15 mouse cellular contexts compared by ENCODE assay signal in genomic region chr17:65712861-65713535, GRCm38 (mm10). TPM values are rescaled to one million over a fixed set of nuclear protein-coding genes. Genes with fewer than 3 reads are reported as not detected.
A peak's percentile ranks its signal among the peaks of the same experiment; 100 is the strongest.
DNase-seq lines count a peak whose midpoint lies in the region; ATAC-seq lines count a peak whose summit lies in the region.
"Had no signal": no experiment of that assay in that cellular context is flagged by ENCODE, and none has a peak within 500 bp of the region (broad histone marks: within the 10 kb centered on the region; RNA-seq: fewer than 3 reads in every experiment).

No protein-coding gene starts in this region.

- DNase-seq in kidney, adult 11 months: peak; percentile 11
- no peak for DNase-seq in kidney, postnatal 4 days
- peak; percentile 81 for DNase-seq in cerebellum, adult 9-10 months
- DNase-seq in heart, postnatal 10 days: peak; percentile 67
- DNase-seq: adrenal gland, adult 8-10 months; kidney, adult 2 months; midbrain, embryonic 14.5 days; right cerebral cortex, postnatal 25 days had no signal

- peaks cover 11% of the 10 kb centered on the region for H3K9me3 ChIP-seq in forebrain, embryonic 16.5 days (ENCODE audit: control insufficient read depth, low read length)
- H3K9me3 ChIP-seq: lung, embryonic 15.5 days had no signal

- H3K4me1 ChIP-seq in brown adipose tissue, adult 24 weeks (ENCODE audit: control insufficient read depth, insufficient read depth, insufficient read length, low read length): peaks cover 6% of the 10 kb centered on the region
- 0 out of 2 replicates have a peak, but pooled peaks cover 2% of the 10 kb centered on the region for H3K4me1 ChIP-seq in forebrain, embryonic 16.5 days (replicated peaks; ENCODE audit: control insufficient read depth, insufficient read depth, low read length)
- H3K4me1 ChIP-seq: heart, embryonic 15.5 days; lung, embryonic 15.5 days had no signal

- WGBS in forebrain, embryonic 16.5 days: 84% methylated on average over 13 of the region's 13 CpGs

- H3K4me3 ChIP-seq in brown adipose tissue, adult 24 weeks (ENCODE audit: insufficient read depth, low read depth, low read length): no peak overlapping the region
- no peak overlapping the region for H3K4me3 ChIP-seq in forebrain, embryonic 16.5 days (replicated peaks; ENCODE audit: low read length)
- H3K4me3 ChIP-seq: heart, embryonic 15.5 days; lung, embryonic 15.5 days had no signal

- intact Hi-C loops in heart, postnatal 10 days (cut with DNase I): loop anchor here (2.0 kb wide), 1 partner anchor 60 kb away; the partner anchor contains the start of gene Rab31

- H3K36me3 ChIP-seq in forebrain, embryonic 16.5 days (ENCODE audit: control insufficient read depth, insufficient read depth): peaks cover 4% of the 10 kb centered on the region; the same call in 1 of the 2 replicates
- H3K36me3 ChIP-seq: lung, embryonic 15.5 days had no signal

- no peak for ATAC-seq in activated CD4-positive, CD25-positive, alpha-beta regulatory T cell, adult 4 months
- no peak for ATAC-seq in forebrain, embryonic 16.5 days
- ATAC-seq: forebrain, embryonic 14.5 days had no signal

- no peak overlapping the region for H3K4me2 ChIP-seq in forebrain, embryonic 16.5 days (ENCODE audit: low read length)
- H3K4me2 ChIP-seq: heart, embryonic 15.5 days; liver, embryonic 11.5 days; lung, embryonic 15.5 days had no signal

- no peaks in the 10 kb centered on the region for H3K27me3 ChIP-seq in forebrain, embryonic 16.5 days (replicated peaks; ENCODE audit: control insufficient read depth, insufficient read depth, low read length)
- H3K27me3 ChIP-seq: heart, embryonic 15.5 days; lung, embryonic 15.5 days had no signal

- 0 out of 2 replicates have a peak overlapping the region, but pooled peaks have one; percentile 28 for H3K27ac ChIP-seq in brown adipose tissue, adult 24 weeks (replicated peaks; ENCODE audit: low read depth, low read length)
- no peak overlapping the region for H3K27ac ChIP-seq in forebrain, embryonic 16.5 days (ENCODE audit: low read length)
- H3K27ac ChIP-seq: heart, embryonic 15.5 days; lung, embryonic 15.5 days had no signal

- no peak overlapping the region for H3K9ac ChIP-seq in forebrain, embryonic 16.5 days (replicated peaks; ENCODE audit: low read depth, low read length)
- H3K9ac ChIP-seq: heart, embryonic 15.5 days; lung, embryonic 15.5 days had no signal

RNA-seq across cellular contexts. Expression of gene Rab31, which starts 59.6 kb away (rescaled TPM):
- 3.9 and 5.4 TPM in 2 replicates for polyA plus RNA-seq in brown adipose tissue, adult 24 weeks (2012; ENCODE audit: insufficient read depth, insufficient read length, missing spikeins)
- total RNA-seq in heart, postnatal 10 days (2021): 10 to 100 TPM; 42.9 to 46.5 TPM
- 1 to 10 TPM; 2.6 to 3.0 TPM for polyA plus RNA-seq in activated CD4-positive, CD25-positive, alpha-beta regulatory T cell, adult 4 months (2017; shearing (Covaris generic))
- polyA plus RNA-seq in forebrain, embryonic 16.5 days (2015; fragmentation: Nextera tagmentation; extraction: Ambion mirVana): 73.5 and 83.6 TPM in 2 replicates

Comparison
In these comparisons a context has a peak if more than half of its experiments do, and no peak if none do; other contexts are left out.
1. DNase-seq: peak in kidney, adult 11 months (single experiment), cerebellum, adult 9-10 months (single experiment) and heart, postnatal 10 days (2 of 2); none in kidney, postnatal 4 days (0 of 2).
2. RNA of gene Rab31, which starts 59.6 kb away (polyA plus RNA-seq): 73.5 to 83.6 TPM in forebrain, embryonic 16.5 days; 3.9 to 5.4 TPM in brown adipose tissue, adult 24 weeks and 2.6 to 3.0 TPM in activated CD4-positive, CD25-positive, alpha-beta regulatory T cell, adult 4 months; every median in the first group is over 10 times any median in the second.